Mouse (Mus musculus) spleen, postnatal 4 days (tissue): ENCODE measurements around the gene Olfr1019.

ENCODE experiments used
- DNase-seq, 2 experiments: peaks; one replicate each; pipeline ENCODE4 v3.0.0; 2022; ENCODE audit warnings: low spot score in 2 of 2

The Olfr1019 gene

DNA sequence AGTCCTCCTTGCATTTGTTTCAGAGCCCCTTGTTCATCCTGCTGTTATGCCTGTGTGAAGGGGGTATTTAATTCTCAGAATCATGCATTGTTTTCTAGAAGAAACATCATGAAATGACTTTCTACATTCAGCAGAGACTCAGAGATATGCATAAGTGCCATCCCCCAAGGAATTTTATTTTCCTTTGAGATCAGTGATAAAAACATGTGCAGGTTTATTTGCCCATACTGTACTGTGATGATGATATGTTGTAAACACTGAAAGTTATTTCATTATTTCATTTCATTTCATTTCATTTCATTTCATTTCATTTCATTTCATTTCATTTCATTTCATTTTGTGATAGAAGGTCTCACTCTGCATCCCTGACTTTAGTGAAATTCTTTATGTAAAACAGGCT lies at the start of gene Olfr1019:
Olfr1019 (minus strand) TSS at position 101 of the 400 bp plus-strand sequence.
- DNase-seq: no peak

DNA sequence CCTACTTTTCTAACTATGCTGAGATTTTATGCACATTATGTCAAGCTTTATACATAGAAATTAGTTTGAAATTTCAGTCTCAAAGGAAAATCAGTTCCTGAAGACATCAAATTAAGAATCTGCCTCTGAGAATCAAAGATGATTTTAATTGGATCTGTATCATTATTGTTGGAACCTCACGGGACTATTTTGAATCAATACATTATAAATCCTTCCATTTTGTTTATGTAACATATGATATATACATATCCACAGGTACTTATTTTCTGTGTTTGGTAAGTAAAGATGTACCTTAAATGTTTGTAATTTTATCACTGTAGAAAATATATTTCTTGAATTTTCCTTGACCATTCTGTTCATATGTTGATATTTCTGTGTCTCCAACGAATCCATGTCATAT lies 40.1 kb upstream of the Olfr1019 start, which contains the start of gene Olfr1023:
Olfr1023 (plus strand) TSS at position 301 of the 400 bp plus-strand sequence.
- DNase-seq: no peak

DNA sequence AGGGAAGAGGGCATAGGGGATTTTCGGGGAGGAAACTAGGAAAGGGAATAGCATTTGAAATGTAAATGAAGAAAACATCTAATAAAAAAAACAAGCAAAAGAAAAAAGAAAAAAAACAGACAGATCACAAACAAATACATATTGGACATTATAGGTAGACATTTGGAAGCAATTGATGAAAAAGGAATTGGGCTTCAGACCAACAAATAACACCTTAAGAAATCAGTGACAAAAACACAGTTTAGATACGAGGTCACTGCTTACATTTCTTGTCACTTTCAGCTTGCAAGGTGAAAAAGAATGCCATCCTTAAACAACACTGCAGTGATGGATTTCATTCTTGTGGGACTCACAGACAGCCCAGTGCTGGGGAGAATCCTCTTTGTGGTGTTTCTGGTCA lies 23.0 kb upstream of the Olfr1019 start, which contains the start of gene Olfr1022:
Olfr1022 (plus strand) TSS at position 301 of the 400 bp plus-strand sequence.
- no peak for DNase-seq

DNA sequence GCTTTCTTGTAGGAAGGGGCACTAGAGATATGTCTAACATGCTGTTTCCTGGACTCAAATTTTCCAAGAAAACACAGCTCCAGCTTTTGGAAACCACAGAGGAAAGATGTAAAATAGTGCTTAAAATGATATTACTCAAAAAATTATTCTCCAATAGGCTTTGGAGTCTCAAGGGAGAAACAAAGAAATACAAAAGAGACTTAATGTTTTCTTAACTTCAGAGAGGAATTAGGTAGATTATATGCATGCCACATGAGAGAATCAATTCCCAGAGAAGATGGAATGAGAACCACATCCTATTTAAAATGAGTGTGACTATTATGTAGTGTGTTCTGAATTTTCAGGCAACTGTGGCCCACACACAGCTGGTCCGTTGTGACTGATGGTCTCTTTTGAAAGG lies 1.4 kb upstream of the Olfr1019 start, which contains the start of gene Olfr1020:
Olfr1020 (plus strand) TSS at position 301 of the 400 bp plus-strand sequence.
- DNase-seq: no peak

DNA sequence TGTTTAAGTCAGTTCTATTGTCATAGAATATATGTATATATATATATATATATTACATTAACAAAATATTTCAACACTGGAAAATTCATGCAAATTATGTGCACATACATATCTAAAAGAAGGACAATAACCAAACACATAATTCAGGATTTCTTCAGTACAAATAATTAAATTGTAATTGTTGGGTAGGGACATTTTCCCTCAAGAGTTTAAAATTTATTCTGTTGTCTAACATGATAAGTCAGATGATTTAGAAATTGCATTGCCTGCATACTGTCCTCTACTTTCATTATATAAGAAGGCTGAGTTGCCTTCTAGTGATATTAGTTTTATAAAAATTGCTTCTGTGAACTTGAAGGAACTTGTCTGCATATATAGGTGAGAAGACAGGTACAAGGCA lies 27.1 kb downstream of the Olfr1019 start, which contains the start of gene Olfr1018:
Olfr1018 (plus strand) TSS at position 301 of the 400 bp plus-strand sequence.
- no peak for DNase-seq

DNA sequence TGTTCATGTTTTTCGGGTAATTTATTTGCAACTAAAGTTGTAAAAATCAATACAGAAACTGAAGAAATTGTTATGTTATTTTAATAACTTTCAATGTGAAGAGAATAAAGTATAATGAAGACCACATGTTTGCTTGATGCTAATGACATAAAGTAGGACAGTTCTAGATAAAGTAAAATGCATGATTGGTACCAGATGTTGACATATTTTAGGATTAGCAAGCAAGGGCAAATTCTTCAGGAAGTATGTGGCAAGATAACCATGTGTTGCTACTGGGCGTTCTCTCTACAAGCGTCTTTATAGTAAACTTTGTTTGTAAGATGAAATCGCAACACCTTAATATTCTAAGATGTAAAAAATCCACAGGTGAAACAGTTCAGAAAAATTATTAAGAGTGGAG lies 40.8 kb downstream of the Olfr1019 start:
- no peak for DNase-seq

DNA sequence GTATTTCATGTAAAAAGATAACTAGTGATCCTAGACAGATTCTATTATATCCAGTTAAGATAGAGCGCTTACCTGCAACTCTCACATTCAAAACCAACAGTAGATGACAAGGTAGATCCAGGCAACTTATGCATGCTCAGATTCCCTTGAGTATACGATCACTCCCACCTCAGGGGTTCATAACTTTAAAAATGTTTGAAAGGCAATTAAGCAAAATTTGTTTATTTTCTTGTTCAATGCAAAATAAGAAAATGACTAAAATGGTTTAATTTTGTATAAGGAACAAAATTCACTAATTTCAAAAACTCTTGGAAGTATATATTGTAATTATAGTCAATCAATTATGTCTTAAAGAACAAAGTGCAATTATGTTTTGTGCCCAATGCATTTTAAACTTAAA lies 42.8 kb downstream of the Olfr1019 start, which contains the start of gene Olfr1016:
Olfr1016 (minus strand) TSS at position 101 of the 400 bp plus-strand sequence.
- no peak for DNase-seq

DNA sequence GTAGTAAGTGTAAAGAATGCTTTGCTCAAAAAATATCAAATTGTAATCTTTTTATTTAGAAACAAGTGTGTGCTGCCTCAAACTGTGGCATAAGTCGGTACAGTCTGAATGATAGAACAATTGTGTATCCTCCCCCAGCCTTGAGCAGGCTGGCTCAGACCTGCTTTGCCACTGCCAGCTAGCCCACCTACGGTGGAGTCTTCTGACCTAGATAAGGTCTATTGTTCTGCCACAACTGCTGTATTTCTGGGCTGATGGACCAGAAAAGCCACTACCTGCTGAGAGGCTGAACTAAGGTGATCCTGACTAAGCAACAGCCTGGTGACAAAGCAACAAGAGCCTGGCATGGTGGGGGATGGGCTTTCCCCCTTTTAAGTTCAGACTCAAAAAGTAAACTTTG lies 53.0 kb downstream of the Olfr1019 start:
- DNase-seq: no peak
